Mouse (Mus musculus) adipocyte (in vitro differentiated cells): ENCODE measurements at regions not wholly inside any gene's neighbourhood (a gene's known extent, or its start where the extent isn't known, plus 50 kb on each side); places are given as distances from the start of the nearest gene placed in this dataset.
"Not testable (repeated sequence)": the region's sequence is repeated elsewhere in the genome, so short reads cannot be mapped to it uniquely, and the experiment has no call there.

Experiments used
- DNase-seq: peaks from one replicate; pipeline ENCODE4 v3.0.0-alpha.2; 2016; ENCODE audit warnings: low spot score

- peak; percentile 51 for DNase-seq
Observed at GRCm38 (mm10) chr2:117450172-117450865, 107.5 kb upstream of the Rasgrp1 start.

- DNase-seq = no peak
Observed at GRCm38 (mm10) chr2:117451818-117452217, 109.0 kb upstream of the Rasgrp1 start.

GRCm38 (mm10) chr2:117455021-117455739 is 112.4 kb upstream of the Rasgrp1 start:
- peak; percentile 21 for DNase-seq

GRCm38 (mm10) chr2:117455740-117456455 is 113.1 kb upstream of the Rasgrp1 start:
- no peak for DNase-seq

GRCm38 (mm10) chr2:117456456-117457020 is 113.7 kb upstream of the Rasgrp1 start:
- no peak for DNase-seq

GRCm38 (mm10) chr2:117461541-117462290 is 118.9 kb upstream of the Rasgrp1 start:
- DNase-seq = no peak

GRCm38 (mm10) chr2:117474885-117475542 is 132.2 kb upstream of the Rasgrp1 start:
- DNase-seq = no peak

- peak; percentile 28 for DNase-seq
Observed at GRCm38 (mm10) chr2:117475561-117475960, 132.8 kb upstream of the Rasgrp1 start.

GRCm38 (mm10) chr2:117477503-117477902 is 134.7 kb upstream of the Rasgrp1 start:
- DNase-seq = not testable (repeated sequence)

- DNase-seq = not testable (repeated sequence)
Observed at GRCm38 (mm10) chr2:117479244-117480009, 136.6 kb upstream of the Rasgrp1 start.

GRCm38 (mm10) chr2:117486447-117486846 is 143.6 kb upstream of the Rasgrp1 start:
- no peak for DNase-seq

- DNase-seq = no peak
Observed at GRCm38 (mm10) chr2:117498565-117498964, 155.8 kb upstream of the Rasgrp1 start.

- no peak for DNase-seq
Observed at GRCm38 (mm10) chr2:117502611-117503010, 159.8 kb upstream of the Rasgrp1 start.

- no peak for DNase-seq
Observed at GRCm38 (mm10) chr2:117511737-117512136, 168.9 kb upstream of the Rasgrp1 start.

GRCm38 (mm10) chr2:117512551-117512950 is 169.8 kb upstream of the Rasgrp1 start:
- DNase-seq = peak; percentile 12

GRCm38 (mm10) chr2:117524437-117524836 is 181.6 kb upstream of the Rasgrp1 start:
- no peak for DNase-seq

GRCm38 (mm10) chr2:117538865-117539264 is 196.1 kb upstream of the Rasgrp1 start:
- no peak for DNase-seq

- no peak for DNase-seq
Observed at GRCm38 (mm10) chr2:117539285-117539684, 196.5 kb upstream of the Rasgrp1 start.

GRCm38 (mm10) chr2:117541471-117541870 is 198.7 kb upstream of the Rasgrp1 start:
- DNase-seq = peak; percentile 87

GRCm38 (mm10) chr2:117542298-117542697 is 199.5 kb upstream of the Rasgrp1 start:
- no peak for DNase-seq
